13 mouse cellular contexts compared by ENCODE assay signal in the genomic region with DNA sequence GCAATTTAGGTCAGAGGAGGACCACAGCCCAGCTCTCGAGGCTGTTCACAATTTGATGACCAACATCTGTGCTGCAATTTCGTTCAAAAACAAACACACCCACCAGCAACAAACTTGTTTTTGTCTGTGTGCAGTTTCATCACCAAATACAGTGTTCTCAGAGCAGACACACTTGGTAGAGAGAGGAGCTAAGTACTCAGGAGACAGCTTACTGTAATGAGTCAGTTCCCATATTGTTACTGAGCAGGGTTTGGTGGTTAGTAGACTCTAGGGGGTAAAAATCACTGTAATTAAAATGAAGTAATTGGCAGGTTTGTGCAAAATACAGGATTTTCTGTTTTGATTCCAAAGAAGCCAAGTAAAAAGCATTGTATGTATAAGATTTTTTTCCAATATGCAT. TPM values are rescaled to one million over a fixed set of nuclear protein-coding genes. Genes with fewer than 3 reads are reported as not detected.
"Had no signal": no experiment of that assay in that cellular context is flagged by ENCODE, and none has a peak within 500 bp of the region (broad histone marks: within the 10 kb centered on the region; RNA-seq: fewer than 3 reads in every experiment).

No protein-coding gene starts in this region.

- H3K4me3 ChIP-seq: limb, embryonic 15.5 days; liver, embryonic 12.5 days; midbrain, embryonic 12.5 days had no signal

- ATAC-seq: liver, embryonic 12.5 days; midbrain, embryonic 16.5 days had no signal

- H3K4me1 ChIP-seq: liver, embryonic 12.5 days had no signal

- H3K36me3 ChIP-seq: limb, embryonic 15.5 days; liver, embryonic 12.5 days; midbrain, embryonic 12.5 days had no signal

- H3K4me2 ChIP-seq: limb, embryonic 15.5 days; liver, embryonic 12.5 days; lung, embryonic 14.5 days; midbrain, embryonic 12.5 days had no signal

- DNase-seq: kidney, adult 11 months; kidney, adult 9 months; kidney, postnatal 14 days; layer of hippocampus, postnatal 36 days; lung, embryonic 14.5 days; right cerebral cortex, adult 18-20 months; right cerebral cortex, postnatal 25 days; thymus, postnatal 4 days had no signal

- H3K9ac ChIP-seq: limb, embryonic 15.5 days; liver, embryonic 12.5 days; lung, embryonic 14.5 days; midbrain, embryonic 12.5 days had no signal

- H3K27me3 ChIP-seq: limb, embryonic 15.5 days had no signal

- H3K27ac ChIP-seq: limb, embryonic 15.5 days; liver, embryonic 12.5 days; midbrain, embryonic 12.5 days had no signal

- H3K9me3 ChIP-seq: limb, embryonic 15.5 days; liver, embryonic 12.5 days; midbrain, embryonic 12.5 days had no signal

RNA-seq across cellular contexts. Expression of a gene that starts 28.0 kb away (rescaled TPM):
- total RNA-seq: megakaryocyte-erythroid progenitor cell, adult 5-6 weeks had no signal
